Mouse (Mus musculus): Measurements from ENCODE around the gene Ces2g. TPM values are rescaled to one million over a fixed set of nuclear protein-coding genes. Genes with fewer than 3 reads are reported as not detected.

Ces2g gene
- polyA plus RNA-seq, 1 experiment from 2014 or later, result 10.4 TPM

GRCm38 (mm10) chr8:104999183-104999582 is 37.7 kb downstream of the Ces2g start:
- no peak for ATAC-seq (ENCODE audit: insufficient number of reproducible peaks, low FRiP score, low TSS enrichment, low read depth)
- H3K9me3 ChIP-seq (replicated peaks), result no peaks in the 10 kb centered on the region
- no peaks in the 10 kb centered on the region for H3K4me1 ChIP-seq
- H3K4me2 ChIP-seq (replicated peaks), result no peak overlapping the region
- H3K27ac ChIP-seq (replicated peaks), result no peak overlapping the region
- 85% methylated on average over 6 of the region's 6 CpGs for WGBS
- no peaks in the 10 kb centered on the region for H3K27me3 ChIP-seq
- no peaks in the 10 kb centered on the region for H3K36me3 ChIP-seq
- H3K4me3 ChIP-seq (replicated peaks), result no peak overlapping the region
- no peak overlapping the region for H3K9ac ChIP-seq

- Histone ChIP-seq H3K4me1 (no peaks in the 10 kb centered on the region), H3K9ac (no peak within 1 kb of the TSS), H3K9me3 (replicated peaks) (no peaks in the 10 kb centered on the region), H3K4me3 (replicated peaks) (no peak within 1 kb of the TSS), H3K27ac (replicated peaks) (no peak within 1 kb of the TSS), H3K36me3 (no peaks in the 10 kb centered on the region), H3K27me3 (no peaks in the 10 kb centered on the region), H3K4me2 (replicated peaks) (no peak within 1 kb of the TSS)
- 76% methylated on average over 7 of the region's 7 CpGs for WGBS
- ATAC-seq (ENCODE audit: insufficient number of reproducible peaks, low FRiP score, low TSS enrichment, low read depth), result no peak
Observed at GRCm38 (mm10) chr8:105000586-105000985, 39.1 kb downstream of the Ces2g start, which contains the start of gene Ces2h. Gene Ces2h (plus strand): TSS chr8:105000853.

- Histone ChIP-seq H3K27me3 (no peaks in the 10 kb centered on the region), H3K4me3 (replicated peaks) (no peak overlapping the region), H3K36me3 (no peaks in the 10 kb centered on the region), H3K27ac (replicated peaks) (no peak overlapping the region), H3K9ac (no peak overlapping the region), H3K9me3 (replicated peaks) (no peaks in the 10 kb centered on the region), H3K4me1 (no peaks in the 10 kb centered on the region), H3K4me2 (replicated peaks) (no peak overlapping the region)
- ATAC-seq (ENCODE audit: insufficient number of reproducible peaks, low FRiP score, low TSS enrichment, low read depth), result no peak
- 77% methylated on average over 2 of the region's 2 CpGs for WGBS
Observed at GRCm38 (mm10) chr8:105010000-105010399, 48.5 kb downstream of the Ces2g start.

GRCm38 (mm10) chr8:105011136-105011535 is 49.6 kb downstream of the Ces2g start:
- no peak overlapping the region for H3K4me3 ChIP-seq (replicated peaks)
- WGBS, result 75% methylated on average over 12 of the region's 12 CpGs
- ATAC-seq (ENCODE audit: insufficient number of reproducible peaks, low FRiP score, low TSS enrichment, low read depth), result no peak

GRCm38 (mm10) chr8:105014391-105014790 is 52.9 kb downstream of the Ces2g start:
- Histone ChIP-seq H3K4me2 (replicated peaks) (no peak overlapping the region), H3K4me3 (replicated peaks) (no peak overlapping the region), H3K9ac (no peak overlapping the region), H3K36me3 (no peaks in the 10 kb centered on the region), H3K4me1 (no peaks in the 10 kb centered on the region), H3K27me3 (no peaks in the 10 kb centered on the region), H3K27ac (replicated peaks) (no peak overlapping the region), H3K9me3 (replicated peaks) (no peaks in the 10 kb centered on the region)
- no peak for ATAC-seq (ENCODE audit: insufficient number of reproducible peaks, low FRiP score, low TSS enrichment, low read depth)
- 92% methylated on average over 5 of the region's 5 CpGs for WGBS

More at GRCm38 (mm10) chr8:105011136-105011535, 49.6 kb downstream of the Ces2g start:
- Histone ChIP-seq H3K9ac (no peak overlapping the region), H3K27ac (replicated peaks) (no peak overlapping the region), H3K4me1 (no peaks in the 10 kb centered on the region), H3K9me3 (replicated peaks) (no peaks in the 10 kb centered on the region), H3K4me2 (replicated peaks) (no peak overlapping the region), H3K27me3 (no peaks in the 10 kb centered on the region), H3K36me3 (no peaks in the 10 kb centered on the region)

Other genes with a start within 250 kb of the Ces2g start
- gene Ces2a, start 227.7 kb upstream of the Ces2g start, polyA plus RNA-seq (2015; fragmentation: Nextera tagmentation; extraction: Ambion mirVana), result not detected in 2 replicates
- 0.11 and 0.24 TPM in 2 replicates for gene Ces2b, start 130.1 kb upstream of the Ces2g start, polyA plus RNA-seq (2015; fragmentation: Nextera tagmentation; extraction: Ambion mirVana)
- gene Ces2c, start 114.7 kb upstream of the Ces2g start, polyA plus RNA-seq (2015; fragmentation: Nextera tagmentation; extraction: Ambion mirVana), result not detected in 2 replicates
- 0.42 and 0.49 TPM in 2 replicates for gene Ces2e, start 35.5 kb upstream of the Ces2g start, polyA plus RNA-seq (2015; fragmentation: Nextera tagmentation; extraction: Ambion mirVana)
- 0.50 and 0.51 TPM in 2 replicates for gene Ces2f, start 14.4 kb upstream of the Ces2g start, polyA plus RNA-seq (2015; fragmentation: Nextera tagmentation; extraction: Ambion mirVana)
- not detected in 2 replicates for gene Ces2h, start 39.1 kb downstream of the Ces2g start, polyA plus RNA-seq (2015; fragmentation: Nextera tagmentation; extraction: Ambion mirVana)
- gene Ces3a, start 86.9 kb downstream of the Ces2g start, polyA plus RNA-seq (2015; fragmentation: Nextera tagmentation; extraction: Ambion mirVana), result not detected in 2 replicates
- not detected in 2 replicates for gene Ces3b, start 122.0 kb downstream of the Ces2g start, polyA plus RNA-seq (2015; fragmentation: Nextera tagmentation; extraction: Ambion mirVana)
- not detected in 2 replicates for gene Ces4a, start 170.1 kb downstream of the Ces2g start, polyA plus RNA-seq (2015; fragmentation: Nextera tagmentation; extraction: Ambion mirVana)
- 79.1 and 81.6 TPM in 2 replicates for gene Cbfb, start 209.0 kb downstream of the Ces2g start, polyA plus RNA-seq (2015; fragmentation: Nextera tagmentation; extraction: Ambion mirVana)